Mouse (Mus musculus) CD4-positive, CD25-positive, alpha-beta regulatory T cell, adult 2 months (primary cell): ENCODE results near the gene Atp5h.

Experiments used
- DNase-seq: peaks from one replicate; pipeline ENCODE4 v3.0.0-alpha.2; 2012; ENCODE audit warnings: low read depth, low spot score

Atp5h gene

GRCm38 (mm10) chr11:115419531-115420237 lies at the start of gene Atp5h, which contains the start of gene Kctd2:
Atp5h (minus strand) TSS chr11:115419962.
Kctd2 (plus strand) TSS chr11:115420128.
- peak; percentile 97 for DNase-seq

DNA sequence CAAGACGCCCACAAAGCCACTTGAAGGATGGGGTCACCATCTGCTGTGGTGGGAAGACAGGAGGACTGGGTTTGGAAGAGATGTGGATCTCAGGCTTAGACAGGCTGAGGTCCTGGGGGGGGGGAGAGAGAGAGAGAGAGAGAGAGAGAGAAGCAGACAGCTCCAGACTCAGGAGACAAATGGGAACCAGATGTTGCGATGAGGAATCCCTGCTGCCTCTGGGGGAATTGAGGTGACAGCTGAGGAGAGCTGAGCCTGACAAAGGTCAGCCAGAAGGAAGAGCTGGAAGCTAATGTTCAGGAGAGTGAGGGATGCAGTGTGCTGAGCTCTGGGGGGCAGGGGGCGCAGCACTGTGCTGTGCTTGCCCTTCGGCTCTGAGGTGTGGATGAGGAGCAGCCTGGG lies 47.5 kb upstream of the Atp5h start:
- no peak for DNase-seq

GRCm38 (mm10) chr11:115464851-115465250 lies 45.1 kb upstream of the Atp5h start:
- peak; percentile 52 for DNase-seq

- peak; percentile 76 for DNase-seq
Observed at GRCm38 (mm10) chr11:115463397-115463796, 43.6 kb upstream of the Atp5h start.

DNA sequence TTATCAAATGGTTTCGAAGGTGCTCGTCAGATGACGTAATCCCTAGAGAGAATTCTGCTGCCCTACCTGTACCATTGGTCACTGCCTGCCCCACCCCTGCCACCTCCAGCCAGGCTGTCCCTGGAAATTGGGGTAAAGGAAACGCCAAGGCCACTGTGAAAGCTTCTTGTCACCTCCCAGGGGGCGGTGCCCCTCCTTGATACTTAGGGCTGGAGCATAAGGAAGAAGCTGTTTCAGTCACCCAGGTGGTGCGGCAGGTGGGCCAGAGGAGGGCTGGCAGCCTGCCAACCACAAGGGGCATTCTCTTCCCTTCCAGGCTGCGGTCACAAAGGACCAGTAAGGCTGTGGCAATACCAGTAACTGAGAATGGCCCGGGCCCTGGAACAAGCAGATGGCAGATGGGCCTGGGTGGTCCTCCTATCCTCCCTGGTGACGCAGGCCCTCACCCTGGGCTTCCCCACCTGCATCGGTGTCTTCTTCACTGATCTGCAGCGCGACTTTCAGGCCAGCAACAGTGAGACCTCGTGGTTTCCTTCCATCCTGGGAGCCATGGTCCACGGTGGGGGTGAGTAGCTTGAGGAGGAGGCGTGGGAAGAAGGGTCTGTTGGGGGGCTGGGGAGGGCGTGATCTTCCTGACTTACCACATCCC lies 42.6 kb upstream of the Atp5h start, which contains the start of gene Slc16a5:
Slc16a5 (plus strand) TSS at position 232 of the 649 bp plus-strand sequence.
- DNase-seq = peak; percentile 44

GRCm38 (mm10) chr11:115461846-115462242 lies 42.1 kb upstream of the Atp5h start:
- peak; percentile 45 for DNase-seq

- DNase-seq = no peak
Observed at GRCm38 (mm10) chr11:115460976-115461375, 41.2 kb upstream of the Atp5h start.

DNA sequence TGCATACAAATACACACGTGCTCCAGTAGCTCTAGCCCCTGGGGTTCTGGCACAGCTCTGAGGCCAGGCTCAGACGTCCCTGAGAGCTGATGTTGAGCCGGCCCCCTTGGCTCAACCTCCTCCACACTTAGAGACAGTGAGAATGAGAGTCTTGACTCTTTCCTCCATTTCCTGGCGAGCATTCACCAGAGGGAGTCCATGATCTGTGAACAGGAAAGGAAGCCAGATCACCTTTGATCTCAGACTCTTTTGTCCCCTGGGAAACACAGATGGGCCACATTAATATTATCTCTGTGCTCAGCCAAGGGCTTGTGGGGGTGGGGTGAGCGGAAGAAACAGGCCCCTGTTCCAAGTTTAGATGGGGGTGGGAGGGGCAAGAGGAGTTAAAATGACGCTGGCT lies 37.6 kb upstream of the Atp5h start:
- DNase-seq = no peak

DNA sequence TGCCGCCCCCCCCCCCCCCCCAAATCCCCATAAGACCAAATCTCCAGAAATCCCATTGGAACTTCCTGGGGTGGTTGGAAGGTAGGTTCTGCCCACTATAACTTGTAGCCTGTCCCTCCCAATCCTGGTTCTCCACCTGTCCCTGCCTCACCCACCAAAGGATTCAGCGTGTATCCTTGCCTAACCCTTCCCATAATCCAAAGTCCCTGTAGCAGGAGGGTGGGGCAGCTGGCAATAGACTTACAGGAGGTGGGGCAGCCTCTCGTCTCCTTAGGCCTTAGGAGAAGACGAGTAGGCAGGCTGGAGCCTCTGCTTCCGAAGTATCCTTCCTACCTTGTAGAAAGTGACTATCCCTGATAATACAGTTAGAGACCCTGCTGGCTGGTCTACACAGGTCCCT lies 36.4 kb upstream of the Atp5h start:
- DNase-seq = no peak

- no peak for DNase-seq
Observed at GRCm38 (mm10) chr11:115455619-115456018, 35.9 kb upstream of the Atp5h start.

- peak; percentile 29 for DNase-seq
Observed at GRCm38 (mm10) chr11:115454822-115455221, 35.1 kb upstream of the Atp5h start.

DNA sequence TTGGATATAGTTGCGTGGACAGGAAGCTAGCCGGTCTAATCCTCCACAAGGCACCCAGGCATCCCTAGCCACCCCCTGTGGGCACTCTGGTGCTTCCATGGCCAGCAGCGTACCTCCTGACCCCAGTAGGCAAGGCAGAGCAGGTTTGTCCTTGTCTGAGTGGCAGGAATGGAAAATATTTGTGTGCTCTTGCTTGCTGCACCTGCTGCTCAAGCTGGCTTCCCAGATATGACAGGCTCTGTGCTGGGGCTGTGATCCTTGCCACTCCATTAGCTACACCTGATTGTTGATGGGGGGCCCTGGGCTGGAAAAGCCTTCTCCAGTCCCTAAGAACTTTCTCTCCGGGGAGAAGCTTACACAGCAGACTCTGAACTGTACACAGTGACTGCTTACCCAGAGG lies 33.5 kb upstream of the Atp5h start:
- no peak for DNase-seq

- DNase-seq = no peak
Observed at GRCm38 (mm10) chr11:115452281-115452860, 32.6 kb upstream of the Atp5h start.

GRCm38 (mm10) chr11:115451781-115452241 lies 32.0 kb upstream of the Atp5h start:
- DNase-seq = peak; percentile 84

DNA sequence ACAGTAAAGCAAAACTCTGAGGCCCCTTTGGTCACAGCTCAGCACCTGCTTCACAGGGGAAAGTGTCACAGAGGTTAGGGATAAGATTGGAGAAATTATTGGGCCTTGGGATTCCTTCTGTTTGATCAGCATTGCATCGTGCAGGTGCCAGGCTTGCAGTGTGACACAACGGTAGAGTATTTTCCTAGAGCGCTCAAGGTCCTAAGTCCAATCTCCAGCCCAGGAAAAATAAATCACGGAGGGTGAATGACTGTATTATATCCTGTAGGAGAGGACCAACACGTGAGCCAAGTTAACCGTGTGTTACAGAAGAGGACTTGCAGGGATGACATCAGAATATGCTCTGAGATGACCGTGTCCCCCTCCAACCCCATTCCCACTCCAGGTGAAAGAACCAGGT lies 30.4 kb upstream of the Atp5h start:
- DNase-seq = no peak

GRCm38 (mm10) chr11:115448998-115449397 lies 29.2 kb upstream of the Atp5h start:
- no peak for DNase-seq

GRCm38 (mm10) chr11:115448075-115448474 lies 28.3 kb upstream of the Atp5h start:
- no peak for DNase-seq

- DNase-seq = no peak
Observed at GRCm38 (mm10) chr11:115447321-115447885, 27.6 kb upstream of the Atp5h start.

DNA sequence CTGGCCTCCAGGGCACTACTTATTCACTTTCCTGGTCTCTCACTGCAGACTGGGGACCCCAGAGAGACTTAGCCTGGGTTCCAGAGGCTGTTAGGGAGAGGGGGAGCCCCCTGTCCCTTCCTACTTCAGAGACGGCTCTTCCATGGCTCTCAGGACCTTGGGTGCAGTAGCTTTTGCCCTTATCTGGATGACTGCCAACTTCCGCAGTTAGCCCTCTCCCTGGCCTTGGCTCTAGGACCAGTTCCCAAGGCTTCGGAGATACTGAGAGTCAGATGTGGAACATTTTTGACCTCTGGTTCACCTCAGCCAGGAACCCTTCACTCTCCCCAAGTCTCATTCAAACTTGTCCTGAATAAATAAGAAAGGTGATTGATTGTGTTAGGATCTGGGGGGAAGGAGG lies 27.1 kb upstream of the Atp5h start:
- no peak for DNase-seq

- DNase-seq = no peak
Observed at GRCm38 (mm10) chr11:115441417-115441816, 21.7 kb upstream of the Atp5h start.

- DNase-seq = no peak
Observed at GRCm38 (mm10) chr11:115439906-115440595, 20.3 kb upstream of the Atp5h start, which contains the start of gene Trim80. Trim80 (plus strand) TSS chr11:115440545.

DNA sequence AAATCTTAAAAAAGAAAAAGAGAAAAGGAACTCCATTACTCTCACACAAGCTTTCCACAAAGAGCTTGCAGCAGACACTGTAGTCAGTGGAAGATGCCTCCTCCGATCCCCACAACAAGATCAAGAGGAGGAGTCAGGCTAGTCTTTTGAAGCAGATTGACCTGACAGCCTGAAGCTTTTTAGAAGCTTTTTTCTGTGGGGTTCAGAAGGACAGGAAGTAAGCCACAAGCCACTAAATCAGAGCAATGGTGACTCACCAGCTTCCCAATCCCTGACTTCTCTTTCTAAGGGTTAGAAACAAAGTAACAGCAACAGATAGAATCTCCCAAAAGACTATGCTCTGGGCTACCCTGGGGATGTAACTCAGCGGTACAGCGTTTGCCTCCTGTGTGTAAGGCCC lies 19.6 kb upstream of the Atp5h start:
- no peak for DNase-seq
